Mouse (Mus musculus): ENCODE measurements around the gene Tagln2. TPM values are rescaled to one million over a fixed set of nuclear protein-coding genes. Genes with fewer than 3 reads are reported as not detected.

The Tagln2 gene
- polyA plus RNA-seq (2015; fragmentation: Nextera tagmentation; extraction: Ambion mirVana): 112 and 113 TPM in 2 replicates

DNA sequence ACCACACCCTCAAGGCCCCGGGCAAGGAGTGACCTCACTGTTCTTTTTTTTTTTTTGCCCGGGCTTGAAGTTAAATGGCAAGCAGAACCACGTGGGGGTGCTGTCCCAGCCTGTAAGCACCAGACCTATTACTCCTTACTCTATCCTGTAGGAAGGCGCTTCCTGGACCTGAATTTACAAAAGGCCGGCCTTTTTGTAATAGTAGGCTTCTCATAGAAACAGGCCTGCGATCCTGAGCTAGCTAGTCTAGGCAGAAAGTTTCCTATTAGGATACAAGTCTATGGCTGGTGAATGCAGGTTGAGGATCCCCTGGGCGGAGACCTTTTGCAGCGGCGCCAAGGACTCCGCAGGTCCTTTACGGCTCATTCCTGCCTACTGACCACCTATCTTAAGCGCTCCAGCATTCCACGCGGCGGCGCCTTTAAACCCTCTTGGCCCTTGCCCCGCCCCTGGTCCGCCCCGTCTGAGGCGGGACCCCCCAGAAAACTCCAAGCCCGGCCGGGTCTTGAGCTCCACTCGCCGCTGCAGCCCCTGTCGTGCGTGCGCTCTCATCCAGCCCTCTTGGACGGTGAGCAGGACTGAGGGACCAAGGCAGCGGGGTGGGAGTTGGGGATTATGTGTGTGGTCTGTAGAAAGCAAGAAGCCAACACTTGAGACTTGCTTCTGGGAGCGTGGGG, at the start of gene Tagln2:
Gene Tagln2, plus strand, starts transcription at position 283 of the 677 bp plus-strand sequence.
- Histone ChIP-seq H3K4me1 (ENCODE audit: control insufficient read depth, low read depth, low read length) (peaks cover 27% of the 10 kb centered on the region), H3K27ac (ENCODE audit: low read length) (peak within 1 kb of the TSS; percentile 77), H3K9me3 (replicated peaks; ENCODE audit: control insufficient read depth, low read length) (no peaks in the 10 kb centered on the region), H3K4me2 (ENCODE audit: low read depth, low read length) (peak within 1 kb of the TSS; percentile 64), H3K36me3 (ENCODE audit: control insufficient read depth, insufficient read depth) (no peaks in the 10 kb centered on the region; the same call in 1 of the 2 replicates), H3K4me3 (ENCODE audit: low read depth, low read length) (peak within 1 kb of the TSS; percentile 67), H3K27me3 (ENCODE audit: control insufficient read depth, insufficient read depth, low read depth, low read length) (peaks cover 4% of the 10 kb centered on the region), H3K9ac (ENCODE audit: low read depth, low read length) (peak within 1 kb of the TSS; percentile 60)
- WGBS (ENCODE audit: insufficient replicate concordance): 2% methylated on average over 30 of the region's 30 CpGs
- ATAC-seq (ENCODE audit: low read depth): peak; percentile 61

DNA sequence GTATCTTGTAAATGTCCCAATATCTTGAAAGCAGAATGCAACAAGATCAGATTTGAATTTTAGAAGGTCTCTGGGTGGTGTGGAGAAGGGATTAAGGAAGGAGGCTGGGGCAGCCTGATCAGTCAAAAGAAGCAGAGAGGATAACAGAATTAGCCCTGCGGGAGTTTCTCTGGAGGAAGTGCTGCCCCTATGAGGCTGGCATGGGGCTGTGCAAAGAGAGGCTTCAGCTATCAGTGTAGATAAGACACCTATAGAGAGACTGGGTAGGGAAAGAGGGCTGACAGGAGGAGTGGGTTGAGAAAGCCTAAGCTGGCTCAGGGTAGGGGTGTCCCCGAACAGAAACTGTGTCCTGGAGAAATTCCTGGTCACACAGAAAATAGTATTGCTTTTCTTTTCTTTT, 49.6 kb upstream of the Tagln2 start:
- H3K9ac ChIP-seq (ENCODE audit: low read depth, low read length): no peak overlapping the region
- H3K9me3 ChIP-seq (replicated peaks; ENCODE audit: control insufficient read depth, low read length): no peaks in the 10 kb centered on the region
- no peaks in the 10 kb centered on the region for H3K4me1 ChIP-seq (ENCODE audit: control insufficient read depth, low read depth, low read length)
- no peak overlapping the region for H3K4me2 ChIP-seq (ENCODE audit: low read depth, low read length)
- no peak for ATAC-seq (ENCODE audit: low read depth)
- no peak overlapping the region for H3K4me3 ChIP-seq (ENCODE audit: low read depth, low read length)
- H3K27me3 ChIP-seq (ENCODE audit: control insufficient read depth, insufficient read depth, low read depth, low read length): no peaks in the 10 kb centered on the region
- H3K36me3 ChIP-seq (ENCODE audit: control insufficient read depth, insufficient read depth): no peaks in the 10 kb centered on the region
- 32% methylated on average over 2 of the region's 2 CpGs for WGBS (ENCODE audit: insufficient replicate concordance)
- no peak overlapping the region for H3K27ac ChIP-seq (ENCODE audit: low read length)

DNA sequence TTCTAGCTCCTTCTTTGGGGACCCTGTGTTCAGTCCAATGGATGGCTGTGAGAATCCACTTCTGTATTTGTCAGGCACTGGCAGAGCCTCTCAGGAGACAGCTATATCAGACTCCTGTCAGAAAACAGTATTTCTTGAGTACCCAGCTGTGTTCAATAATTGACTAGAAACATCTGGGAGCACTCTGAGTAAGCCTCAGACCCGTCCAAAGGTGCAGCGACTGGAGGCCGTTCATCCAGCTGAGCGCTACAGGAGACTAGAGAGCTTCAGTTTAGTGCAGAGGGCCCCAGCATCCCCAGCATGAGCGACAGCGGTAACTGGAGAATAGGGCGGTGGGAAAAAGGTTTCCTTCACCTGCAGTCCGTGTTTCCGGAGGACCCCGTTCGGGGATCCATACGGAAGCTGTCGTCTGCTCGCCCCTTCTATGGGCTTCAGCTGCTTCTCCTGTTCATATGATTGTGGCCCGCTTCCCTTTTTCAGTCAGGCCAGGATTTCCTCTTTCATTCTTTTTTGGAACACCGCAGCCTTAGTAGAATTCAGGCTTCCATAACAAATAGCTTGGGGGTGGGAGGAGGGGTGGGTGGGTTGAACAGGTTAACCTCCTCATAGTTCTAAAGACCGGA, 48.9 kb upstream of the Tagln2 start:
- Histone ChIP-seq H3K27me3 (ENCODE audit: control insufficient read depth, insufficient read depth, low read depth, low read length) (no peaks in the 10 kb centered on the region), H3K36me3 (ENCODE audit: control insufficient read depth, insufficient read depth) (no peaks in the 10 kb centered on the region), H3K27ac (ENCODE audit: low read length) (no peak overlapping the region), H3K4me1 (ENCODE audit: control insufficient read depth, low read depth, low read length) (no peaks in the 10 kb centered on the region), H3K4me2 (ENCODE audit: low read depth, low read length) (0 out of 2 replicates have a peak overlapping the region, but pooled peaks have one; percentile 17), H3K9ac (ENCODE audit: low read depth, low read length) (no peak overlapping the region), H3K9me3 (replicated peaks; ENCODE audit: control insufficient read depth, low read length) (no peaks in the 10 kb centered on the region), H3K4me3 (ENCODE audit: low read depth, low read length) (no peak overlapping the region)
- ATAC-seq (ENCODE audit: low read depth): no peak
- 13% methylated on average over 17 of the region's 17 CpGs for WGBS (ENCODE audit: insufficient replicate concordance)

DNA sequence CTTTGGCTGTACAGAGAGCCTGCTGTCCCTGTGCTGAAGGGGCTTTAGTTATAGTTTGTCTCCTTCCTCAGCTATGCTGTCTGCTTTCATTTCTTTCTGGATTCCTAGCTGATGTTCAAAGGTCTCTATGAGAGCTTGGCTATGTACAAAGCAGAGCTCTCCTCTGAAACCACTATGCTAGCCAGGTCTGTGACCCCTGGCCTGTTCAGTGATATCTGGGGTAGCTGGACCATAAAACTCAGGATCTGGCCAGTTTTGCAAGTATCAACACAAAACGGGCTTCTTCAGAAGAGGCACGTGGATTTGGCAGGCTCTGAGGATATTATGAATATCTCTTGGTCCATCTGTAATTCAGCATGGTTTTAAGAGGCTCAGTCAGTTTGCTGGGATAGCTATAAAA, 46.9 kb upstream of the Tagln2 start:
- Histone ChIP-seq H3K9ac (ENCODE audit: low read depth, low read length) (no peak overlapping the region), H3K4me3 (ENCODE audit: low read depth, low read length) (no peak overlapping the region), H3K4me2 (ENCODE audit: low read depth, low read length) (no peak overlapping the region), H3K9me3 (replicated peaks; ENCODE audit: control insufficient read depth, low read length) (no peaks in the 10 kb centered on the region), H3K4me1 (ENCODE audit: control insufficient read depth, low read depth, low read length) (no peaks in the 10 kb centered on the region), H3K27ac (ENCODE audit: low read length) (no peak overlapping the region), H3K36me3 (ENCODE audit: control insufficient read depth, insufficient read depth) (no peaks in the 10 kb centered on the region), H3K27me3 (ENCODE audit: control insufficient read depth, insufficient read depth, low read depth, low read length) (no peaks in the 10 kb centered on the region)
- no peak for ATAC-seq (ENCODE audit: low read depth)
- 44% methylated on average over 2 of the region's 2 CpGs for whole genome bisulfite sequencing (ENCODE audit: insufficient replicate concordance)

DNA sequence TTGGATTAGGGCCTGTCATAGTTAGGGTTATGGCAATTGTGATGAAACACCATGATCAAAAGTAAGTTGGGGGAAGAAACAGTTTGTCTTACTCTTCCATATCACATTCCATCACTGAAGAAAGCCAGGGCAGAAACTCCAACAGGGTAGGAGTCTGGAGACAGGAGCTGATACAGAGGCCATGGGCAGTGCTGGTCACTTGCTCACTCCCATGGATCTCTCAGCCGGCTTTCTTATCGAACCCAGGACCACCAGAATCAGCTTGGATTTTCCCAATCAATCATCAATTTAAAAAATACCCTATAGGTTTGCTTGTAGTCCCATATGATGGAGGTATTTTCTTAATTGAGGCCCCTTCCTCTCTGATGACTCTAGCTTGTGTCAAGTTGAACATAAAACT, 46.0 kb upstream of the Tagln2 start:
- no peak overlapping the region for H3K4me3 ChIP-seq (ENCODE audit: low read depth, low read length)
- no peaks in the 10 kb centered on the region for H3K27me3 ChIP-seq (ENCODE audit: control insufficient read depth, insufficient read depth, low read depth, low read length)
- H3K9me3 ChIP-seq (replicated peaks; ENCODE audit: control insufficient read depth, low read length): no peaks in the 10 kb centered on the region
- no peak overlapping the region for H3K27ac ChIP-seq (ENCODE audit: low read length)
- H3K4me2 ChIP-seq (ENCODE audit: low read depth, low read length): no peak overlapping the region
- no peak overlapping the region for H3K9ac ChIP-seq (ENCODE audit: low read depth, low read length)
- no peaks in the 10 kb centered on the region for H3K4me1 ChIP-seq (ENCODE audit: control insufficient read depth, low read depth, low read length)
- H3K36me3 ChIP-seq (ENCODE audit: control insufficient read depth, insufficient read depth): no peaks in the 10 kb centered on the region
- WGBS (ENCODE audit: insufficient replicate concordance): 65% methylated on average over 2 of the region's 2 CpGs
- no peak for ATAC-seq (ENCODE audit: low read depth)

DNA sequence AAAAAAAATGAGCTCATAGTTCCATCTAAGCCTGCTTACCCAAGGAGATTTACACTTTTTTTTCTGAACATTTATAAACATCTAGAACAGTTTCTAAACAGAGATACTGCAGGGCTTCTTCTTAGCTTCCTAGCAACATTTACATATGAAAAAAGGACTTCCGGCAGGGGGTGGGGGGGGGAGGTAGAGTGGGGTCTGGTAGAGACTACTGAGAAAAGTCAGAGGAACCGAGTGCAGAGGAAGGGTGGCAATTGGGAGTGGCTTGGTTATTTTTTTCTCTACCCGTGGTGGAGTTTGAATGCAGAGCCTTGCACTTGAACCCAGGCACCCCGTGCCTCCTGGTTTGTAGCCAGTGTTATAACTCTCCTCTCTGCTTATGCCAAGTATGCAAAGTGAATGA, 44.4 kb upstream of the Tagln2 start:
- Histone ChIP-seq H3K9me3 (replicated peaks; ENCODE audit: control insufficient read depth, low read length) (no peaks in the 10 kb centered on the region), H3K4me3 (ENCODE audit: low read depth, low read length) (no peak overlapping the region), H3K4me1 (ENCODE audit: control insufficient read depth, low read depth, low read length) (no peaks in the 10 kb centered on the region), H3K9ac (ENCODE audit: low read depth, low read length) (no peak overlapping the region), H3K27me3 (ENCODE audit: control insufficient read depth, insufficient read depth, low read depth, low read length) (no peaks in the 10 kb centered on the region), H3K36me3 (ENCODE audit: control insufficient read depth, insufficient read depth) (no peaks in the 10 kb centered on the region), H3K4me2 (ENCODE audit: low read depth, low read length) (no peak overlapping the region), H3K27ac (ENCODE audit: low read length) (no peak overlapping the region)
- 10% methylated on average over 4 of the region's 4 CpGs for WGBS (ENCODE audit: insufficient replicate concordance)
- no peak for ATAC-seq (ENCODE audit: low read depth)

DNA sequence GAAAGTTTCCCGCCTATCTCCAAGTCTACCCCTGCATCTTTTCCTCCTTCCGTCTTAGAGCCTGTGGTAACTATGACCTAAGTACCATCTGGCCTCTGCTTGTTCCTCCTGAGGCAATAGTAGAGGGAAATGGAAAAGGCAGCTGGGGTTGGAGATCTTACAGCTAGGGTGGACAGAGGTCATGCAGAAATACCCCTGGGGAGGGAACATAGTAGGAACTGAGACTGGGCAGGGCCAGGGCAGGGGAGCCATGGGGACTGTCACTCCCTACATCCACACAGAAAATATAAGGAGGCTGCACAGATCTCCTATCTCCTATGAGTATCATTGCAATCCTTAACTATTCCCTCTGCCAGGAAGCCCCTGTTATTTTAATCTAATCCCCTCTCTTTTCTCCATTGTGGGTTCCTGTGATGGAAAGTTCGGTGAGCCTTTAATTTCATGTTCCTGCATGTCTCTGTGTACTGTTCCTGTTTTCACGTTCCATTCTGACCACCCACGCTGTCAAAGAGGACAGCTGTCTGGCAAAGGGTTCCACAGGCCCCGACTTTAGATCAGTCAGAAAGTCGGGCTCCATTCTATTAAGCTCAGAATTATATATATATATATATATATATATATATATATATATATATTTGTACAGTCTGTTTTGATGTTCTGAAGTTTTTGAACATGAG, 43.7 kb upstream of the Tagln2 start:
- no peaks in the 10 kb centered on the region for H3K4me1 ChIP-seq (ENCODE audit: control insufficient read depth, low read depth, low read length)
- no peak overlapping the region for H3K4me3 ChIP-seq (ENCODE audit: low read depth, low read length)
- no peaks in the 10 kb centered on the region for H3K27me3 ChIP-seq (ENCODE audit: control insufficient read depth, insufficient read depth, low read depth, low read length)
- no peaks in the 10 kb centered on the region for H3K36me3 ChIP-seq (ENCODE audit: control insufficient read depth, insufficient read depth)
- H3K9me3 ChIP-seq (replicated peaks; ENCODE audit: control insufficient read depth, low read length): no peaks in the 10 kb centered on the region
- no peak overlapping the region for H3K9ac ChIP-seq (ENCODE audit: low read depth, low read length)
- ATAC-seq (ENCODE audit: low read depth): peak; percentile 30
- no peak overlapping the region for H3K27ac ChIP-seq (ENCODE audit: low read length)
- 35% methylated on average over 7 of the region's 7 CpGs for WGBS (ENCODE audit: insufficient replicate concordance)
- H3K4me2 ChIP-seq (ENCODE audit: low read depth, low read length): no peak overlapping the region

DNA sequence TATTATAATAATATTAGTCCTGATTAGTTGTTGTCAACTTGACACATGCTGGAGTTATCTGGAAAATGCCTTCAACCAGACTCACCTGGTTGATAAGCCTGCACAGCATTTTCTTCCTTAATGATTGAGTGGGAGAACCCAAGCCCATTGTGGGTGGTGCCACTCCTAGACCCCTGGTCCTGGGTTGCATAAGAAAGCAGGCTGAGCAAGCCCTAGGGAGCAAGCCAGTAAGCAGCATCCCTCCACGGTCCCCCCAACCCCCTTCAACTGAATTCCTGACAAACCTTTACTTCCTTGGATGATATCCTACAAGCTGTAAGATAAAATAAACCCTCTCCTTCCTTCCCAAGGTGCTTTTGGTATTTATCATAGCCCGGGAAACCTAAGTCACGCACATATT, 42.7 kb upstream of the Tagln2 start:
- H3K4me1 ChIP-seq (ENCODE audit: control insufficient read depth, low read depth, low read length): no peaks in the 10 kb centered on the region
- no peak overlapping the region for H3K9ac ChIP-seq (ENCODE audit: low read depth, low read length)
- H3K27ac ChIP-seq (ENCODE audit: low read length): no peak overlapping the region
- H3K27me3 ChIP-seq (ENCODE audit: control insufficient read depth, insufficient read depth, low read depth, low read length): no peaks in the 10 kb centered on the region
- H3K9me3 ChIP-seq (replicated peaks; ENCODE audit: control insufficient read depth, low read length): no peaks in the 10 kb centered on the region
- H3K36me3 ChIP-seq (ENCODE audit: control insufficient read depth, insufficient read depth): no peaks in the 10 kb centered on the region
- no peak overlapping the region for H3K4me3 ChIP-seq (ENCODE audit: low read depth, low read length)
- WGBS (ENCODE audit: insufficient replicate concordance): 83% methylated on average over 3 of the region's 3 CpGs
- no peak overlapping the region for H3K4me2 ChIP-seq (ENCODE audit: low read depth, low read length)
- no peak for ATAC-seq (ENCODE audit: low read depth)

DNA sequence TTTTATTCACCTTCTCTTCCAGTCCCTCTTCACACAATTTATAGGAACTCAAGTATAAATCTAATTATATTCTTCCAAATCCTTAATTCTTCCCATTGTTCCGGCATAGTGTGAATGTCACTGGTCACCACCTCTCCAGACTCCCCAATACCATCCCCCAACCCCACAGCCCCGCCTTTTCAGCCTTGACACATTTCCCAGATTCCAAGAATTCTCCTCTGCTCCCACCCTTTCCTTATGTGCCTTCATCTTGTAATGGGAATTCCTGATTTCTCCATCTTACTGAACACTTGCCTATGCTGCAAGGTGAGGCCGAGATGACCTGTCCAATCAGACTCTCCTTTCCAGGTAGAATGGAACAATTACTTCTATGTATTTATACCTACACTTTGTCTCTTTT, 41.8 kb upstream of the Tagln2 start:
- no peaks in the 10 kb centered on the region for H3K4me1 ChIP-seq (ENCODE audit: control insufficient read depth, low read depth, low read length)
- H3K9ac ChIP-seq (ENCODE audit: low read depth, low read length): no peak overlapping the region
- no peak overlapping the region for H3K4me3 ChIP-seq (ENCODE audit: low read depth, low read length)
- no peak overlapping the region for H3K4me2 ChIP-seq (ENCODE audit: low read depth, low read length)
- H3K36me3 ChIP-seq (ENCODE audit: control insufficient read depth, insufficient read depth): no peaks in the 10 kb centered on the region
- 65% methylated on average over 3 of the region's 3 CpGs for WGBS (ENCODE audit: insufficient replicate concordance)
- H3K9me3 ChIP-seq (replicated peaks; ENCODE audit: control insufficient read depth, low read length): no peaks in the 10 kb centered on the region
- H3K27me3 ChIP-seq (ENCODE audit: control insufficient read depth, insufficient read depth, low read depth, low read length): no peaks in the 10 kb centered on the region
- no peak for ATAC-seq (ENCODE audit: low read depth)
- H3K27ac ChIP-seq (ENCODE audit: low read length): no peak overlapping the region
